Mouse (Mus musculus): ENCODE measurements at regions not wholly inside any gene's neighbourhood (a gene's known extent, or its start where the extent isn't known, plus 50 kb on each side); places are given as distances from the start of the nearest gene placed in this dataset.

GRCm38 (mm10) chrX:99232331-99232730 is 96.4 kb downstream of the Efnb1 start:
- H3K27me3 ChIP-seq = peaks cover 50% of the 10 kb centered on the region
- ATAC-seq (ENCODE audit: low read depth) = no peak
- no peak overlapping the region for H3K9ac ChIP-seq
- no peak overlapping the region for H3K4me3 ChIP-seq
- no peaks in the 10 kb centered on the region for H3K9me3 ChIP-seq
- H3K36me3 ChIP-seq = no peaks in the 10 kb centered on the region
- no peak overlapping the region for H3K27ac ChIP-seq (replicated peaks)
- 34% methylated on average over 7 of the region's 7 CpGs for WGBS
- H3K4me1 ChIP-seq (replicated peaks) = no peaks in the 10 kb centered on the region; the same call in 1 of the 2 replicates
- H3K4me2 ChIP-seq = no peak overlapping the region

- Histone ChIP-seq H3K4me3 (no peak overlapping the region), H3K9me3 (no peaks in the 10 kb centered on the region), H3K27me3 (peaks cover 73% of the 10 kb centered on the region), H3K9ac (no peak overlapping the region), H3K36me3 (no peaks in the 10 kb centered on the region), H3K4me2 (no peak overlapping the region), H3K4me1 (replicated peaks) (peaks cover 15% of the 10 kb centered on the region), H3K27ac (replicated peaks) (no peak overlapping the region)
- ATAC-seq (ENCODE audit: low read depth) = peak; percentile 71
- WGBS = 63% methylated on average over 7 of the region's 7 CpGs
These were observed 89.3 kb downstream of the Efnb1 start for GRCm38 (mm10) chrX:99225111-99225752.

GRCm38 (mm10) chrX:99222017-99222416 is 86.1 kb downstream of the Efnb1 start:
- Histone ChIP-seq H3K4me2 (no peak overlapping the region), H3K27ac (replicated peaks) (no peak overlapping the region), H3K4me1 (replicated peaks) (peaks cover 29% of the 10 kb centered on the region), H3K9ac (no peak overlapping the region), H3K4me3 (no peak overlapping the region), H3K27me3 (peaks cover 74% of the 10 kb centered on the region), H3K9me3 (no peaks in the 10 kb centered on the region), H3K36me3 (no peaks in the 10 kb centered on the region)
- 77% methylated on average over 5 of the region's 5 CpGs for WGBS
- no peak for ATAC-seq (ENCODE audit: low read depth)

- no peak overlapping the region for H3K4me3 ChIP-seq
- peaks cover 35% of the 10 kb centered on the region for H3K4me1 ChIP-seq (replicated peaks)
- no peak overlapping the region for H3K27ac ChIP-seq (replicated peaks)
- H3K4me2 ChIP-seq = no peak overlapping the region
- H3K36me3 ChIP-seq = no peaks in the 10 kb centered on the region
- peaks cover 79% of the 10 kb centered on the region for H3K27me3 ChIP-seq
- H3K9me3 ChIP-seq = no peaks in the 10 kb centered on the region
- ATAC-seq (ENCODE audit: low read depth) = no peak
- H3K9ac ChIP-seq = no peak overlapping the region
- WGBS = 40% methylated on average over 8 of the region's 8 CpGs
These were observed 84.9 kb downstream of the Efnb1 start for GRCm38 (mm10) chrX:99220674-99221455.

GRCm38 (mm10) chrX:99218213-99218612 is 82.3 kb downstream of the Efnb1 start:
- Histone ChIP-seq H3K9me3 (no peaks in the 10 kb centered on the region), H3K27ac (replicated peaks) (no peak overlapping the region), H3K4me3 (no peak overlapping the region), H3K36me3 (no peaks in the 10 kb centered on the region), H3K4me1 (replicated peaks) (peaks cover 35% of the 10 kb centered on the region), H3K9ac (no peak overlapping the region), H3K4me2 (no peak overlapping the region), H3K27me3 (peaks cover 71% of the 10 kb centered on the region)
- WGBS = 32% methylated on average over 7 of the region's 7 CpGs
- no peak for ATAC-seq (ENCODE audit: low read depth)

GRCm38 (mm10) chrX:99216633-99217459 is 80.9 kb downstream of the Efnb1 start:
- H3K4me3 ChIP-seq = peak overlapping the region; percentile 35
- 20% methylated on average over 55 of the region's 60 CpGs for WGBS
- peaks cover 68% of the 10 kb centered on the region for H3K27me3 ChIP-seq
- H3K36me3 ChIP-seq = no peaks in the 10 kb centered on the region
- peak overlapping the region; percentile 57 for H3K4me2 ChIP-seq
- H3K4me1 ChIP-seq (replicated peaks) = peaks cover 37% of the 10 kb centered on the region
- peak overlapping the region; percentile 71 for H3K9ac ChIP-seq
- ATAC-seq (ENCODE audit: low read depth) = peak; percentile 72
- H3K9me3 ChIP-seq = no peaks in the 10 kb centered on the region
- H3K27ac ChIP-seq (replicated peaks) = peak overlapping the region; percentile 54

- peaks cover 58% of the 10 kb centered on the region for H3K27me3 ChIP-seq
- no peaks in the 10 kb centered on the region for H3K9me3 ChIP-seq
- H3K36me3 ChIP-seq = no peaks in the 10 kb centered on the region
- H3K9ac ChIP-seq = no peak overlapping the region
- peaks cover 33% of the 10 kb centered on the region for H3K4me1 ChIP-seq (replicated peaks)
- peak; percentile 22; the same call in 1 of the 2 replicates for ATAC-seq (ENCODE audit: low read depth)
- no peak overlapping the region for H3K4me3 ChIP-seq
- 0 out of 2 replicates have a peak overlapping the region, but pooled peaks have one; percentile 57 for H3K4me2 ChIP-seq
- 55% methylated on average over 5 of the region's 5 CpGs for WGBS
- H3K27ac ChIP-seq (replicated peaks) = no peak overlapping the region; the same call in 1 of the 2 replicates
These were observed 80.0 kb downstream of the Efnb1 start for GRCm38 (mm10) chrX:99215931-99216330.

GRCm38 (mm10) chrX:99215111-99215510 is 79.2 kb downstream of the Efnb1 start:
- H3K4me3 ChIP-seq = no peak overlapping the region
- H3K9ac ChIP-seq = no peak overlapping the region
- H3K9me3 ChIP-seq = no peaks in the 10 kb centered on the region
- no peak overlapping the region for H3K27ac ChIP-seq (replicated peaks)
- no peak overlapping the region for H3K4me2 ChIP-seq
- peaks cover 29% of the 10 kb centered on the region for H3K4me1 ChIP-seq (replicated peaks)
- no peaks in the 10 kb centered on the region for H3K36me3 ChIP-seq
- no peak for ATAC-seq (ENCODE audit: low read depth)
- WGBS = 60% methylated on average over 7 of the region's 7 CpGs
- H3K27me3 ChIP-seq = peaks cover 51% of the 10 kb centered on the region

GRCm38 (mm10) chrX:99213565-99214153 is 77.7 kb downstream of the Efnb1 start:
- Histone ChIP-seq H3K4me1 (replicated peaks) (peaks cover 29% of the 10 kb centered on the region), H3K9me3 (no peaks in the 10 kb centered on the region), H3K36me3 (no peaks in the 10 kb centered on the region), H3K27ac (replicated peaks) (no peak overlapping the region), H3K4me3 (no peak overlapping the region), H3K27me3 (peaks cover 42% of the 10 kb centered on the region), H3K9ac (no peak overlapping the region), H3K4me2 (no peak overlapping the region)
- ATAC-seq (ENCODE audit: low read depth) = 0 out of 2 replicates have a peak, but pooled peaks have one; percentile 19
- 31% methylated on average over 6 of the region's 6 CpGs for WGBS

GRCm38 (mm10) chrX:99204077-99204476 is 68.1 kb downstream of the Efnb1 start:
- ATAC-seq (ENCODE audit: low read depth) = no peak
- no peak overlapping the region for H3K4me3 ChIP-seq
- peaks cover 36% of the 10 kb centered on the region for H3K27me3 ChIP-seq
- H3K4me1 ChIP-seq (replicated peaks) = peaks cover 10% of the 10 kb centered on the region
- H3K4me2 ChIP-seq = no peak overlapping the region
- no peak overlapping the region for H3K27ac ChIP-seq (replicated peaks)
- 74% methylated on average over 6 of the region's 6 CpGs for WGBS
- no peaks in the 10 kb centered on the region for H3K36me3 ChIP-seq
- H3K9me3 ChIP-seq = no peaks in the 10 kb centered on the region
- no peak overlapping the region for H3K9ac ChIP-seq

- no peak overlapping the region for H3K9ac ChIP-seq
- no peak overlapping the region for H3K27ac ChIP-seq (replicated peaks)
- H3K4me2 ChIP-seq = no peak overlapping the region
- H3K4me1 ChIP-seq (replicated peaks) = peaks cover 30% of the 10 kb centered on the region
- ATAC-seq (ENCODE audit: low read depth) = no peak
- 67% methylated on average over 7 of the region's 7 CpGs for WGBS
- peaks cover 17% of the 10 kb centered on the region for H3K27me3 ChIP-seq
- no peaks in the 10 kb centered on the region for H3K9me3 ChIP-seq
- no peaks in the 10 kb centered on the region for H3K36me3 ChIP-seq
- no peak overlapping the region for H3K4me3 ChIP-seq
These were observed 65.2 kb downstream of the Efnb1 start for GRCm38 (mm10) chrX:99201081-99201480.
